Mouse (Mus musculus): ENCODE measurements around the gene Trpm6. TPM values are rescaled to one million over a fixed set of nuclear protein-coding genes. Genes with fewer than 3 reads are reported as not detected.

Trpm6 gene
- polyA plus RNA-seq, 1 experiment from 2014 or later, result 0.36 TPM

- Histone ChIP-seq H3K9me3 (replicated peaks; ENCODE audit: control insufficient read depth, low read length) (no peaks in the 10 kb centered on the region), H3K27me3 (replicated peaks; ENCODE audit: control insufficient read depth, insufficient read depth, low read length) (no peaks in the 10 kb centered on the region), H3K36me3 (ENCODE audit: control insufficient read depth, insufficient read depth, low read length) (no peaks in the 10 kb centered on the region), H3K4me2 (ENCODE audit: low read length) (no peak overlapping the region), H3K9ac (ENCODE audit: low read length) (no peak overlapping the region), H3K27ac (ENCODE audit: low read depth, low read length) (no peak overlapping the region), H3K4me3 (ENCODE audit: low read depth, low read length) (no peak overlapping the region), H3K4me1 (ENCODE audit: control insufficient read depth, insufficient read depth, low read length) (peaks cover 6% of the 10 kb centered on the region)
- ATAC-seq, result no peak
- 58% methylated on average over 4 of the region's 4 CpGs for WGBS
- DNase-seq (ENCODE audit: low spot score), result no peak
Observed at GRCm38 (mm10) chr19:18868311-18868710, 118.5 kb downstream of the Trpm6 start.

GRCm38 (mm10) chr19:18872792-18873569, 123.2 kb downstream of the Trpm6 start:
- H3K27ac ChIP-seq (ENCODE audit: low read depth, low read length), result no peak overlapping the region
- DNase-seq (ENCODE audit: low spot score), result peak; percentile 92
- 23% methylated on average over 6 of the region's 6 CpGs for WGBS

GRCm38 (mm10) chr19:18873709-18874644, 124.2 kb downstream of the Trpm6 start:
- Histone ChIP-seq H3K36me3 (ENCODE audit: control insufficient read depth, insufficient read depth, low read length) (no peaks in the 10 kb centered on the region), H3K9me3 (replicated peaks; ENCODE audit: control insufficient read depth, low read length) (no peaks in the 10 kb centered on the region), H3K4me1 (ENCODE audit: control insufficient read depth, insufficient read depth, low read length) (peaks cover 12% of the 10 kb centered on the region), H3K9ac (ENCODE audit: low read length) (peak overlapping the region; percentile 43; the same call in 1 of the 2 replicates), H3K4me3 (ENCODE audit: low read depth, low read length) (no peak overlapping the region), H3K27me3 (replicated peaks; ENCODE audit: control insufficient read depth, insufficient read depth, low read length) (no peaks in the 10 kb centered on the region), H3K4me2 (ENCODE audit: low read length) (peak overlapping the region; percentile 41), H3K27ac (ENCODE audit: low read depth, low read length) (no peak overlapping the region)
- DNase-seq (ENCODE audit: low spot score), result peak; percentile 31
- WGBS, result 4% methylated on average over 16 of the region's 16 CpGs
- ATAC-seq, result peak; percentile 69

More at GRCm38 (mm10) chr19:18872792-18873569, 123.2 kb downstream of the Trpm6 start:
- H3K4me1 ChIP-seq (ENCODE audit: control insufficient read depth, insufficient read depth, low read length), result peaks cover 12% of the 10 kb centered on the region
- ATAC-seq, result peak; percentile 87
- H3K4me3 ChIP-seq (ENCODE audit: low read depth, low read length), result no peak overlapping the region
- H3K36me3 ChIP-seq (ENCODE audit: control insufficient read depth, insufficient read depth, low read length), result no peaks in the 10 kb centered on the region
- H3K27me3 ChIP-seq (replicated peaks; ENCODE audit: control insufficient read depth, insufficient read depth, low read length), result no peaks in the 10 kb centered on the region
- no peak overlapping the region for H3K9ac ChIP-seq (ENCODE audit: low read length)
- H3K4me2 ChIP-seq (ENCODE audit: low read length), result no peak overlapping the region
- H3K9me3 ChIP-seq (replicated peaks; ENCODE audit: control insufficient read depth, low read length), result no peaks in the 10 kb centered on the region

GRCm38 (mm10) chr19:18879264-18879663, 129.5 kb downstream of the Trpm6 start:
- Histone ChIP-seq H3K9me3 (replicated peaks; ENCODE audit: control insufficient read depth, low read length) (no peaks in the 10 kb centered on the region), H3K27ac (ENCODE audit: low read depth, low read length) (no peak overlapping the region), H3K27me3 (replicated peaks; ENCODE audit: control insufficient read depth, insufficient read depth, low read length) (no peaks in the 10 kb centered on the region), H3K4me3 (ENCODE audit: low read depth, low read length) (no peak overlapping the region), H3K36me3 (ENCODE audit: control insufficient read depth, insufficient read depth, low read length) (no peaks in the 10 kb centered on the region), H3K4me1 (ENCODE audit: control insufficient read depth, insufficient read depth, low read length) (peaks cover 2% of the 10 kb centered on the region; the same call in 1 of the 2 replicates), H3K4me2 (ENCODE audit: low read length) (no peak overlapping the region), H3K9ac (ENCODE audit: low read length) (no peak overlapping the region)
- ATAC-seq (no peak), DNase-seq (ENCODE audit: low spot score) (no peak)
- WGBS, result 54% methylated on average over 4 of the region's 4 CpGs

GRCm38 (mm10) chr19:18881162-18881561, 131.4 kb downstream of the Trpm6 start:
- ATAC-seq (0 out of 2 replicates have a peak, but pooled peaks have one; percentile 32), DNase-seq (ENCODE audit: low spot score) (no peak)
- Histone ChIP-seq H3K27ac (ENCODE audit: low read depth, low read length) (no peak overlapping the region), H3K9me3 (replicated peaks; ENCODE audit: control insufficient read depth, low read length) (no peaks in the 10 kb centered on the region), H3K4me3 (ENCODE audit: low read depth, low read length) (no peak overlapping the region), H3K9ac (ENCODE audit: low read length) (no peak overlapping the region), H3K4me2 (ENCODE audit: low read length) (no peak overlapping the region), H3K4me1 (ENCODE audit: control insufficient read depth, insufficient read depth, low read length) (no peaks in the 10 kb centered on the region; the same call in 1 of the 2 replicates), H3K36me3 (ENCODE audit: control insufficient read depth, insufficient read depth, low read length) (no peaks in the 10 kb centered on the region), H3K27me3 (replicated peaks; ENCODE audit: control insufficient read depth, insufficient read depth, low read length) (no peaks in the 10 kb centered on the region)
- WGBS, result 40% methylated on average over 5 of the region's 5 CpGs

GRCm38 (mm10) chr19:18887646-18888407, 138.0 kb downstream of the Trpm6 start:
- H3K27me3 ChIP-seq (replicated peaks; ENCODE audit: control insufficient read depth, insufficient read depth, low read length), result no peaks in the 10 kb centered on the region
- H3K36me3 ChIP-seq (ENCODE audit: control insufficient read depth, insufficient read depth, low read length), result no peaks in the 10 kb centered on the region
- no peak overlapping the region for H3K9ac ChIP-seq (ENCODE audit: low read length)
- H3K4me1 ChIP-seq (ENCODE audit: control insufficient read depth, insufficient read depth, low read length), result peaks cover 7% of the 10 kb centered on the region
- no peak overlapping the region for H3K4me3 ChIP-seq (ENCODE audit: low read depth, low read length)
- peak overlapping the region; percentile 78; the same call in 1 of the 2 replicates for H3K27ac ChIP-seq (ENCODE audit: low read depth, low read length)
- no peaks in the 10 kb centered on the region for H3K9me3 ChIP-seq (replicated peaks; ENCODE audit: control insufficient read depth, low read length)
- 21% methylated on average over 11 of the region's 11 CpGs for WGBS
- DNase-seq (ENCODE audit: low spot score) (peak; percentile 24), ATAC-seq (no peak)
- H3K4me2 ChIP-seq (ENCODE audit: low read length), result peak overlapping the region; percentile 58

- Histone ChIP-seq H3K4me3 (ENCODE audit: low read depth, low read length) (peak overlapping the region; percentile 31), H3K27me3 (replicated peaks; ENCODE audit: control insufficient read depth, insufficient read depth, low read length) (no peaks in the 10 kb centered on the region), H3K36me3 (ENCODE audit: control insufficient read depth, insufficient read depth, low read length) (no peaks in the 10 kb centered on the region), H3K4me1 (ENCODE audit: control insufficient read depth, insufficient read depth, low read length) (peaks cover 7% of the 10 kb centered on the region), H3K4me2 (ENCODE audit: low read length) (peak overlapping the region; percentile 58), H3K27ac (ENCODE audit: low read depth, low read length) (peak overlapping the region; percentile 78), H3K9me3 (replicated peaks; ENCODE audit: control insufficient read depth, low read length) (no peaks in the 10 kb centered on the region), H3K9ac (ENCODE audit: low read length) (peak overlapping the region; percentile 59)
- 2% methylated on average over 13 of the region's 13 CpGs for WGBS
- peak; percentile 88 for ATAC-seq
- peak; percentile 85 for DNase-seq (ENCODE audit: low spot score)
Observed at GRCm38 (mm10) chr19:18888491-18889116, 138.8 kb downstream of the Trpm6 start.

- Histone ChIP-seq H3K4me2 (ENCODE audit: low read length) (peak overlapping the region; percentile 58), H3K9ac (ENCODE audit: low read length) (peak overlapping the region; percentile 59), H3K27ac (ENCODE audit: low read depth, low read length) (peak overlapping the region; percentile 78), H3K9me3 (replicated peaks; ENCODE audit: control insufficient read depth, low read length) (no peaks in the 10 kb centered on the region), H3K4me3 (ENCODE audit: low read depth, low read length) (peak overlapping the region; percentile 31), H3K27me3 (replicated peaks; ENCODE audit: control insufficient read depth, insufficient read depth, low read length) (no peaks in the 10 kb centered on the region), H3K4me1 (ENCODE audit: control insufficient read depth, insufficient read depth, low read length) (peaks cover 7% of the 10 kb centered on the region), H3K36me3 (ENCODE audit: control insufficient read depth, insufficient read depth, low read length) (no peaks in the 10 kb centered on the region)
- peak; percentile 87 for ATAC-seq
- peak; percentile 84 for DNase-seq (ENCODE audit: low spot score)
- WGBS, result 3% methylated on average over 11 of the region's 11 CpGs
Observed at GRCm38 (mm10) chr19:18889117-18889627, 139.4 kb downstream of the Trpm6 start.

All from forebrain, embryonic 14.5 days (tissue).